Mouse (Mus musculus) hindbrain, embryonic 13.5 days (tissue): Measurements from ENCODE around the gene Fmnl3. TPM values are rescaled to one million over a fixed set of nuclear protein-coding genes. Genes with fewer than 3 reads are reported as not detected.
"Not testable (repeated sequence)": the region's sequence is repeated elsewhere in the genome, so short reads cannot be mapped to it uniquely, and the experiment has no call there.

ENCODE experiments used
- ATAC-seq: fragments of 200-750 bp; cut with Nextera tagmentation; 2 replicates; pipeline ENCODE4 v1.8.0; 2017; ENCODE audit warnings: moderate TSS enrichment; ENCODE audit not compliant: low FRiP score
- H3K27ac ChIP-seq: fragments of 300-500 bp; sonication (generic); 2 replicates; pipeline ENCODE4 v1.5.1; 2015; ENCODE audit warnings: inconsistent platforms, mild to moderate bottlenecking, moderate library complexity
- H3K27me3 ChIP-seq: fragments of 300-500 bp; sonication (generic); 2 replicates; pipeline ENCODE4 v1.6.1; 2015; ENCODE audit warnings: mild to moderate bottlenecking, inconsistent platforms
- H3K36me3 ChIP-seq: fragments of 300-500 bp; sonication (generic); 2 replicates; pipeline ENCODE4 v1.6.1; 2015; ENCODE audit warnings: mild to moderate bottlenecking, inconsistent platforms
- H3K4me1 ChIP-seq: fragments of 300-500 bp; sonication (generic); replicated peaks from 2 replicates; pipeline ENCODE4 v1.6.1; 2015; ENCODE audit warnings: inconsistent platforms
- H3K4me2 ChIP-seq: fragments of 300-500 bp; sonication (generic); 2 replicates; pipeline ENCODE4 v1.6.1; 2015; ENCODE audit warnings: inconsistent platforms, mild to moderate bottlenecking, moderate library complexity
- H3K4me3 ChIP-seq: fragments of 300-500 bp; sonication (generic); 2 replicates; pipeline ENCODE4 v1.5.1; 2015; ENCODE audit warnings: mild to moderate bottlenecking, inconsistent platforms
- H3K9ac ChIP-seq: fragments of 300-500 bp; sonication (generic); 2 replicates; pipeline ENCODE4 v1.6.1; 2015; ENCODE audit warnings: mild to moderate bottlenecking, inconsistent platforms
- H3K9me3 ChIP-seq: fragments of 300-500 bp; sonication (generic); 2 replicates; pipeline ENCODE4 v1.6.1; 2016; ENCODE audit warnings: inconsistent platforms
- WGBS: fragments of 180-500 bp; shearing (Covaris S2); methylation state at CpG from one replicate; pipeline ENCODE4 v1.1.7; 2015; 5-methylcytosine and 5-hydroxymethylcytosine counted together
- polyA plus RNA-seq: library from polyadenylated mRNA; unstranded; fragments of >200 nt; fragmentation: Nextera tagmentation; extraction: Ambion mirVana; gene quantifications from 2 replicates; pipeline ENCODE4 v1.2.1, GENCODE M21; 2015

Gene Fmnl3
- polyA plus RNA-seq, 1 experiment from 2014 or later = 8.2 TPM

- WGBS = 89% methylated on average over 2 of the region's 2 CpGs
- Histone ChIP-seq H3K9me3 (no peaks in the 10 kb centered on the region), H3K4me2 (no peak overlapping the region), H3K27me3 (no peaks in the 10 kb centered on the region), H3K4me3 (no peak overlapping the region), H3K36me3 (peaks cover 8% of the 10 kb centered on the region), H3K27ac (no peak overlapping the region), H3K4me1 (peaks cover 62% of the 10 kb centered on the region), H3K9ac (no peak overlapping the region)
- no peak for ATAC-seq
Measured at GRCm38 (mm10) chr15:99397622-99398021, 27.3 kb upstream of the Fmnl3 start.

- no peaks in the 10 kb centered on the region for H3K9me3 ChIP-seq
- H3K9ac ChIP-seq = no peak overlapping the region
- H3K4me3 ChIP-seq = no peak overlapping the region
- H3K4me1 ChIP-seq = peaks cover 67% of the 10 kb centered on the region
- no peak overlapping the region for H3K4me2 ChIP-seq
- no peaks in the 10 kb centered on the region for H3K27me3 ChIP-seq
- WGBS = 75% methylated on average over 4 of the region's 4 CpGs
- H3K27ac ChIP-seq = no peak overlapping the region
- ATAC-seq = no peak
- H3K36me3 ChIP-seq = peaks cover under 1% of the 10 kb centered on the region; the same call in 1 of the 2 replicates
Measured at GRCm38 (mm10) chr15:99396875-99397274, 26.6 kb upstream of the Fmnl3 start.

DNA sequence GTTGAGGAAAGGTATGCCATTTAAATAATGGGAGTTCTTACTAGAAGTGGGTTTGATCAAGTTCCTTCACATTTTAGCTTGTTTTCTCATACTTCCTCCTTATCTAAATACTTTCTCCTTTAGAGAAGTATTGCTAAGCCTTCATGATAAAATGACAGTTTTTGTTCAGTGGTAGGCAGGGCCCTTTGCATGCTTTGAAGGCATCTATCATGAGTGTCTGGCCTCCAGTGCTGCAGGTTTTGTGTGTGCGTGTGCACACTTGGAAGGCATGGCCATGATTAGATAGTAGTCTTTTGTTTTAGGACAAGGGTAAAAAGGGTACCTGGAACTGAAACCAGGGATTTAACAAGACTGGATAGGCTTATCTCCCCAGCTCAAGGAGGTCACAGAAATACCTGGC is 26.2 kb upstream of the Fmnl3 start:
- H3K36me3 ChIP-seq = no peaks in the 10 kb centered on the region; the same call in 1 of the 2 replicates
- no peak overlapping the region for H3K4me3 ChIP-seq
- 85% methylated on average over 1 of the region's 1 CpGs for WGBS
- no peak overlapping the region for H3K27ac ChIP-seq
- H3K27me3 ChIP-seq = no peaks in the 10 kb centered on the region
- peaks cover 68% of the 10 kb centered on the region for H3K4me1 ChIP-seq
- ATAC-seq = no peak
- no peaks in the 10 kb centered on the region for H3K9me3 ChIP-seq
- no peak overlapping the region for H3K4me2 ChIP-seq
- no peak overlapping the region for H3K9ac ChIP-seq

DNA sequence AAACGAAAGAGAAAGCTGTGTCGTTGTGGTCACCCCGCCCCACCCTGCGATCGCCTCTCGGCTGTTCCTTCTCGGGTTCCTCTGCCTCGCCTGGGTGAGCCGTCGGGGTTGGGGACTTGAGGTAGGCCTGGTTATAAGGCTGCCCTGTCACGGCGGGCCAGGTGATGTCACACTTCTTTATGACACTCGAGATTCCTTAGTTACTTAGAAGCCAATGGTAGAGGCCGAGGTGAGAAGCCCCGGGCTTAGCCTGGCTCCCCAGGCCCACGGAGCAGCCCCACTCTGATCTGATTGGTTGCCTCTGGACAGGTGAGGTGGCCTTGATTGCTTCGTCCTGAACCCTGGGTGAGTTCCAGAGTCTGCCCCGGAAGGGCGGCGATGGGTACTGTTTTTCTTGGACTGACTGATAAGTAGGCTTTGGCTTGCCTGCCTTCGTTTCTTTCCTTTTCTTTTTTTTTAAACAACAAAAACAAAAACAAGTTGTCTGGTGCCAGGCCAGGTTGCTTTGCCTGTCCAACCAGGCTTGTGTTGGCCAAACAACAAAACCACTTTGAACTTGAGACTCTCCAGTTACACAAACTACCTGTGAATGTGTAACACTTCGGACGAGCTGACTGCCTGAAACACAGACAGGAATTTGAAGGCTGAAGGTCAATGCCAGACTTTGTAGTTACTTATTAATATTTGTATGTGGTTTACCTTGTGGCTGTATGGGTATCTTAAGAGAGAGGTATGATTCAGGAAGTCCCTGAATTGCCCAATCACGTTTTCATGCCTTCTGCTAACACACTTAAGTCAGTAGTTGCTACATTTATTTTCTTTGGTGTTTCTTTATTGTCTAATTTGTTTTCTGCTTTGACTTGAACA is 23.3 kb upstream of the Fmnl3 start:
- H3K9me3 ChIP-seq = no peaks in the 10 kb centered on the region
- peak overlapping the region; percentile 92 for H3K4me2 ChIP-seq
- 13% methylated on average over 24 of the region's 24 CpGs for WGBS
- ATAC-seq = peak; percentile 22
- H3K4me3 ChIP-seq = peak overlapping the region; percentile 89
- peak overlapping the region; percentile 93 for H3K27ac ChIP-seq
- H3K36me3 ChIP-seq = no peaks in the 10 kb centered on the region
- H3K4me1 ChIP-seq = peaks cover 51% of the 10 kb centered on the region
- H3K9ac ChIP-seq = peak overlapping the region; percentile 85
- H3K27me3 ChIP-seq = no peaks in the 10 kb centered on the region

GRCm38 (mm10) chr15:99392486-99393385 is 22.5 kb upstream of the Fmnl3 start, which contains the start of gene Tmbim6:
TSS of gene Tmbim6 (plus strand) at chr15:99392882.
- Histone ChIP-seq H3K27ac (peak within 1 kb of the TSS; percentile 93), H3K4me2 (peak within 1 kb of the TSS; percentile 92), H3K27me3 (no peaks in the 10 kb centered on the region), H3K4me1 (peaks cover 45% of the 10 kb centered on the region), H3K9me3 (no peaks in the 10 kb centered on the region), H3K36me3 (no peaks in the 10 kb centered on the region), H3K4me3 (peak within 1 kb of the TSS; percentile 89), H3K9ac (peak within 1 kb of the TSS; percentile 85)
- peak; percentile 100 for ATAC-seq
- under 1% methylated on average over 50 of the region's 51 CpGs for WGBS

DNA sequence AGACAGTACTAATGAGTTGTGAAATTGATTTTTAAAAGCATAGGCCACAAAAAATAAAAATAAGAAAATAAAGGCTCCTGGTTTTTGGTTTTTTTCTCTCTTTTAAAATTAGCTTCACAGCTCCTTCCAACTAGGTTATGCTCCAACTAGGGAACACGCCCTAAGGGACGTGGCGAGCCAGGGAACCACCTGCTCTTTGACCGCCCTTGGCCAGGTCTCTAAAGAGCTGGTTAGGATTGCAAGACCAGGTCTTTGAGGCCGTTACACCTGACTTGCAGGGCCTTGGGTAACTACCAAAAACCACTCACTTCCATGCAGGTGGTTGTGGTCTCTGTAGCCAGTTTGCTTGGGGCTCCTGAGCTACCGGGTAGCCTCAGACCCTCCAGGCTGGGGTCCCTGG is 21.7 kb upstream of the Fmnl3 start:
- Histone ChIP-seq H3K36me3 (no peaks in the 10 kb centered on the region), H3K4me1 (peaks cover 40% of the 10 kb centered on the region), H3K4me3 (peak overlapping the region; percentile 89), H3K4me2 (peak overlapping the region; percentile 58), H3K27ac (peak overlapping the region; percentile 87), H3K27me3 (no peaks in the 10 kb centered on the region), H3K9me3 (no peaks in the 10 kb centered on the region), H3K9ac (peak overlapping the region; percentile 35)
- ATAC-seq = no peak
- WGBS = 84% methylated on average over 6 of the region's 6 CpGs

DNA sequence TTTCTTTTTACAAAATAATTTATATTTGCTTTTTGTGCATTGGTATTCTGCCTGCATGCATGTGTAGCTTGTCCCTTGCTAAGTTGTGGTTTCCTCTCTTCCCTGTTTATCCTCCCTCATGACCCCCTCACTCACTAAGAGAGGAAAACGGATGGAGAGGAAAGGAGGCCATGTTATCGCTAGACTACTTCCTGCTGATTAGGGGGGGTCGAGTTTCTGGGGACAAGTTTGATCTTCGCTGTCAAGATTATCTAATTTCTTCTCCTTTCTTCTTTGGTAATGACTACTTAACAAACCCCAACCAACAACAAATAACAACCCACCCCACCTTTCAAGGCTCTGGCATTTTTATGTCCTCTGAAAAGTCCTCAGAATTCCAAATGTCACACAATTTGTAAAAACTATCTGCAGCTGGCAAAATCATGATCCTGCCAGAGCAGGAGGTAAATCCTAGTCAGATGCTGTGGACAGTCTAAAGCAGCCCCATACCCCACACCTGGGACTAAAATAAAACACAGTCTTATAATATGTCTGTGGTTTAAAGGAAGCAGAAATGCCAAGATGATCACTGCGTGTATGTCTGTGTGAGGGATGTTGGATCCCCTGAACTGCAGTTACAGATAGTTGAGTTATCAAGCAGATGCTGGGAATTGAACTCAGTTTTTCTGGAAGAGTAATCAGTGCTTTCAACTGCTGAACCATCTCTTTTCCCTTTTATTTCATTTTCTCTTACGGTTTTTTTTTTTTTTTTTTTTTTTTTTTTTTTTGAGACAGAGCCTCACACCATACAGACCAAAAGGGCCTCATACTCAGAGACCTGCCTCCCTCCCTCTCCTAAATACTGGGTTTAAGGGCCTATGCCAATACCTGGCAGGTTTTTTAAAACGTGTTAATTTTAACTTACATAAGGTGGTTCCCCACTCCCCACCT is 20.5 kb upstream of the Fmnl3 start:
- 77% methylated on average over 6 of the region's 7 CpGs for WGBS
- no peaks in the 10 kb centered on the region for H3K36me3 ChIP-seq
- no peak overlapping the region for H3K4me3 ChIP-seq
- no peak overlapping the region for H3K4me2 ChIP-seq
- H3K27ac ChIP-seq = no peak overlapping the region
- H3K9ac ChIP-seq = no peak overlapping the region
- peaks cover 28% of the 10 kb centered on the region for H3K4me1 ChIP-seq
- H3K9me3 ChIP-seq = no peaks in the 10 kb centered on the region
- no peak for ATAC-seq
- H3K27me3 ChIP-seq = no peaks in the 10 kb centered on the region

DNA sequence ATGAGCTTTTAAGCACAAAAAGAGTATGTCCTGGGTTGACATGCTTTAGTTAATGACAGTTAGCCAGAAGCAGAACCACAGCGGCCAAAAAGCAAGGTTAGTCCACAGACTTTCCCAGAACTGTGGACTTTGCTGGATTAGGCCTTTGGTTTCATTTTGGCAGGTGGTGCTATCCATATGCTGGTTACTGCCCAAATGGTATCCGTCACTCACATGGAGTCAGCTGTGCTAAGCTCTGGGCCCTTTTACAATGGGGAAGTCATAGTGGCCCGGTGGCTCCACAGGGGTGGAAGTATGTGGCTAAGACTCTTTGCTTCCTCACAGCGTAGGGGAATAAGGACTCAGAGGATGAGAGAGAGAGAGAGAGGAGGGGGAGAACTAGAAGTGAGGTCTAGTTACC is 17.7 kb upstream of the Fmnl3 start:
- Histone ChIP-seq H3K4me3 (no peak overlapping the region), H3K4me2 (no peak overlapping the region), H3K9ac (no peak overlapping the region), H3K36me3 (no peaks in the 10 kb centered on the region), H3K9me3 (no peaks in the 10 kb centered on the region), H3K27ac (no peak overlapping the region), H3K27me3 (no peaks in the 10 kb centered on the region), H3K4me1 (peaks cover 6% of the 10 kb centered on the region)
- ATAC-seq = no peak
- 65% methylated on average over 4 of the region's 4 CpGs for WGBS

DNA sequence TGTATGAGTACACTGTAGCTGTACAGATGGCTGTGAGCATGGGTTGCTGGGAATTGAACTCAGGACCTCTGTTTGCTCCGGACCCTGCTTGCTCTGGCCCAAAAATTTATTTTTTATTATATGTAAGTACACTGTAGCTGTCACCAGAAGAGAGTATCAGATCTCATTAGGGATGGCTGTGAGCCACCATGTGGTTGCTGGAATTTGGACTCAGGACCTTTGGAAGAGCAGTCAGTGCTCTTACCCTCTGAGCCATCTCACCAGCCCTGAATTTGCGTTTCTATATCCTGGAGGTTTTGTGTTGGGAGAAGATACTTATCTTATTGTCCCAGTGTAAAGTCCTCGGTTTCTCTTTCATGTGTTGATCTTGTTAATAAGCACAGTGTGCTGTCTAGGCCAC is 16.5 kb upstream of the Fmnl3 start:
- Histone ChIP-seq H3K4me1 (no peaks in the 10 kb centered on the region), H3K9ac (no peak overlapping the region), H3K27ac (no peak overlapping the region), H3K9me3 (no peaks in the 10 kb centered on the region), H3K4me2 (no peak overlapping the region), H3K4me3 (no peak overlapping the region), H3K36me3 (no peaks in the 10 kb centered on the region), H3K27me3 (no peaks in the 10 kb centered on the region)
- 75% methylated on average over 3 of the region's 3 CpGs for WGBS
- no peak for ATAC-seq

DNA sequence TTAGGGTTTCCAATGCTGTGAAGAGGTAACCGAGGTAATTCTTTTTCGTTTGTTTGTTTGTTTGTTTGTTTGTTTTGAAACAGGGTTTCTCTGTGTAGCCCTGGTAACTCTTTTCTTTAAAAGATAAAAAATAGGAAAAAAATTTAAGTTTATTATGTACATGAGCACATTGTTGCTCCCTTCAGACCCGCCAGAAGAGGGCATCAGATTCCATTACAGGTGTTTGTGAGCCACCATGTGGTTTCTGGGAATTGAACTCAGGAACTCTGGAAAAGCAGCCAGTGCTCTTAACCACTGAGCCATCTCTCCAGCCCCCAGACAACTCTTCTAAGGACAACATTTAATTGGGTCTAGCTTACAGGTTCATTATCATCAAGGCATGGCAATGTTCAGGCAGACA is 15.8 kb upstream of the Fmnl3 start:
- not testable (repeated sequence) for H3K36me3 ChIP-seq, H3K4me3 ChIP-seq, H3K9ac ChIP-seq, H3K4me2 ChIP-seq, H3K27ac ChIP-seq, ATAC-seq, H3K9me3 ChIP-seq, H3K4me1 ChIP-seq, H3K27me3 ChIP-seq
- WGBS = 67% methylated on average over 3 of the region's 3 CpGs

DNA sequence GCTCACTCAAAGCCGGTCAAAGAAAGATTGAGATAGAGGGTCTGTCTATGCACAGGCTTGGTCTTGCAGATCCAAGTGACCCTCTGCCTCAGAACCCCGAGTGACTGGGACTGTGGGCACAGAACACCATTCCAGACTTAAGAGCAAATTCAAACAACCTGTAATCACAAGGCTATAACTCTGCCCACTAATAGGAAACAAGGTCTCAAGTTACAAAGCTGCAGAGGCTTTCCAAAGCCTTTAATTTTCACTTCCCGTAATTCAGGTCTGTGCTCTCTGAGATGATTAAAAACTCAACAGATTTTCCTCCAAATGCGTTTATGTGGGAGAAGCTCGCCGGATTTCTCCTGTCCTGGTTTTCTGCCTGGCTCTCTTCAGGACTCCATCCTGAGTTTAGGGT is 13.8 kb upstream of the Fmnl3 start:
- H3K36me3 ChIP-seq = no peaks in the 10 kb centered on the region
- no peak overlapping the region for H3K9ac ChIP-seq
- no peak for ATAC-seq
- H3K27me3 ChIP-seq = no peaks in the 10 kb centered on the region
- no peaks in the 10 kb centered on the region for H3K9me3 ChIP-seq
- no peak overlapping the region for H3K4me3 ChIP-seq
- WGBS = 81% methylated on average over 6 of the region's 6 CpGs
- no peak overlapping the region for H3K27ac ChIP-seq
- no peaks in the 10 kb centered on the region for H3K4me1 ChIP-seq
- no peak overlapping the region for H3K4me2 ChIP-seq

- no peak for ATAC-seq
- Histone ChIP-seq H3K36me3 (no peaks in the 10 kb centered on the region), H3K9ac (no peak overlapping the region)
Measured at GRCm38 (mm10) chr15:99382893-99383292, 12.6 kb upstream of the Fmnl3 start.

More at GRCm38 (mm10) chr15:99382893-99383292, 12.6 kb upstream of the Fmnl3 start:
- no peak overlapping the region for H3K4me3 ChIP-seq
- H3K27me3 ChIP-seq = no peaks in the 10 kb centered on the region
- H3K27ac ChIP-seq = no peak overlapping the region
- no peaks in the 10 kb centered on the region for H3K9me3 ChIP-seq
- no peaks in the 10 kb centered on the region for H3K4me1 ChIP-seq
- H3K4me2 ChIP-seq = no peak overlapping the region
